Mouse (Mus musculus) adrenal gland, postnatal 4 days (tissue): ENCODE data around the gene Plac8. TPM values are rescaled to one million over a fixed set of nuclear protein-coding genes. Genes with fewer than 3 reads are reported as not detected.

Experiments
- DNase-seq, 2 experiments: peaks; one replicate each; pipeline ENCODE4 v3.0.0; 2021 to 2022; ENCODE audit warnings: low spot score in 2 of 2, mixed read lengths in 2 of 2
- total RNA-seq, 2 experiments: library from RNA; stranded (reverse); gene quantifications; 2 replicates each; pipeline ENCODE4 v1.2.3; 2021

Plac8 gene
- total RNA-seq, 2 experiments from 2014 or later: 16.7 to 21.5 TPM

DNA sequence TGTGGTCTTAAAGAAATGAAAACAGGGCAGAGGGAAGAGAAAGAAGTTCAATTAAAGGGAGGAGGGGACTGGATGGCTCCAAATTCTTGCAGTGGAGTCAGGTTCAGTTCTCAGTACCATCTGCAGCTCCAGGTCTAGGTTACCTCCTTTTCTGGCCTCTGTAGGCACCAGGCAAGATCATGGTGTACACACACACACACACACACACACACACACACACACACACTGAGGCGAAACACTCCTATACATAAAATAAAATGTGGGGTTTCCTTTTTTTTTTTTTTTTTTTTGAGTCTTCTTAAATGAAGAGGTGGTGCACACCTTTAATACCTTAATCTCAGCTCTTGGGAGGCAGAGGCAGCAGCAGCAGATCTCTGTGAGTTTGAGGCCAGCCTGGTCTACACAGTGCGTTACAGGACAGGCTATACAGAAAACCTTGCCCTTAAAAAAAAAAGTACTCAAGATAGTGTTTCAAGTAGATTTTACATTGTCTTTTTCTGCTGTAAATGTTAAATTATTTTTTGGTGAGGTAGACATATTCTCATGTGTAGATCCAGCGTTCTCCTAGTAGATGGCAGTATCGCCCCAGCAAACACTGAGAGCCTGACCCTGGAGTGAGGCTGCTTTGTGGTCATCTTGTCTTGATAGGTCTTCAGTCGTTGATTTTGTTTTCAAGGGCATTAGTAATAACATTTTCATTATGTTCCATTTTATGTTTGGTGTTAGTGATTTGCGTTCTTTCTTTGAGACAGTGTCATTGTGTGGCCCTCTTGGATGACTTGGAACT is 25.6 kb downstream of the Plac8 start:
- no peak for DNase-seq

DNA sequence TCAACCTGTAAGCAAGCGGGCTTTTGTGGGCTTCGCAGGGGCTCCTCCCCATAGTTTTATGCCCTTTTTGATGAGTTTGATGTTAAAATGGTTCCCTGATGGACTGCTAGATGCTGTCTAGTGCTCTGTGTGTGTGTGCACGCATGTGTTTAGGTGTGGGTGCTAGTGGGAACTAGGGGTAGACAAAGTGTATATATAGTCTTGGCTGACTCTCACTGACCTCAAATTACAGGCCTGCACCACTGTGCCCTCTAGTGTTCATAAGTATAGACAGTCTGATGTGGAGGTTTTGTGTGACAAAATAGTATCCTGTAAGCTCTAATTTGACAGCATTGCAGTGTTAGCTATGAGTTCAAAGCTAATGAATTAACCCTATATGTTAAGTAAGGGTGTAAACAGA is 35.4 kb downstream of the Plac8 start:
- no peak for DNase-seq

GRCm38 (mm10) chr5:100535826-100536225 is 36.2 kb downstream of the Plac8 start:
- DNase-seq: no peak

DNA sequence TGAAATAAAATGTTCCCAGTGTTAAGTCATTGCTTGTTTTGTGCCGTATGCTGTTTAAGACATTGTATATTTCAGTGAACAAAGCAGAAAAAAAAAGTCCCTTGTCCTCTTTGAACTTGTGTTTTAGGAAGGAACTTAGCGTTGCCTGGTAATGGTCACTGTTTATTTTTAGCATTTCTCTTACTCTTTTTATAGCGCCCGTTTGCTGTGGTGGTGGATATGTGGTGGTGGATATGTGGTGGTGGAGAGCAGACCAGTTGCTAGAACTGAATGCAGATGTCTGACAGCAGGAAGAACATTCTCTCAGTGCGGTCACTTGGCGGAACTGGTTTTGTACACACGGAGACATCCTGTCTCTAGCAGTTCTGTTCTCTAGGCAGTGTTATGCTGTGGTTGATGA is 45.9 kb downstream of the Plac8 start:
- no peak for DNase-seq

DNA sequence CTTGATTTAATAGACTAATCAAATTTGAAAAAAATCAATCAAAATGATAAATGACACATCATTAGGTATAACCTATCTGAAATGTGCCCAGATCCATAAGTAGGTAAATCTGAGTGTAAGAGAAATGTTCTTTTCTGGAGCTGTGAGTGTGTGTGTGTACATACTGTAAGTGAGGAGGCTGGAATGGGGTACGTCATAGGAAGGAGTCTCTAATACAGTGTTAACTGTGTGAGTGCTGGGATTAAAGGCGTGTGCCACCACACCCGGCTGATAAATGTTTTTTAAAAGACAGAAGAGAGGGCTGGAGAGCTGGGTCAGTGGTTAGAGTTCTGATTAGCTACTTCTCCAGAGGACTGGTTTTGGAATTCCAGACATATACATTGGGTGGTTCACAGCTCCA is 46.4 kb downstream of the Plac8 start:
- DNase-seq: no peak

DNA sequence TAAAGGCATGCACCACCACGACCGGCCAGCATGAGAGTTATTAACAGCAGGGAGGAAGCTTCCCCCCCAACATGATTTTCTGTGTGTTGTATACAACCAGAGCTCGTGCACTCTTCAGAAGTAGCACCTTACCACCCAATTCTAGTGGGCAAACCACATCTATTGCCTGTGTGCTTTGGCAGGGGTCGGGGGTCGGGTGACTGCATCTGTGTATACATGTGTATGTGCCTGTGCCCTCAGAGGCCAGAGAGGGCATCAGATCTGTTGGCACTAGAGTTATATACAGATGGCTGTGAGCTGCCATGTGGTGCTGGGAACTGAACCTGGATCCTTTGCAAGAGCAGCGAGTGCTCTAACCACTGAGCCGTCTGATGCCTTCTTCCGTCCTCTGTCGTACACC is 47.1 kb downstream of the Plac8 start:
- no peak for DNase-seq

- DNase-seq: no peak
Observed at GRCm38 (mm10) chr5:100523331-100523730, 48.7 kb downstream of the Plac8 start.

GRCm38 (mm10) chr5:100520223-100520622 is 51.8 kb downstream of the Plac8 start:
- DNase-seq: no peak

DNA sequence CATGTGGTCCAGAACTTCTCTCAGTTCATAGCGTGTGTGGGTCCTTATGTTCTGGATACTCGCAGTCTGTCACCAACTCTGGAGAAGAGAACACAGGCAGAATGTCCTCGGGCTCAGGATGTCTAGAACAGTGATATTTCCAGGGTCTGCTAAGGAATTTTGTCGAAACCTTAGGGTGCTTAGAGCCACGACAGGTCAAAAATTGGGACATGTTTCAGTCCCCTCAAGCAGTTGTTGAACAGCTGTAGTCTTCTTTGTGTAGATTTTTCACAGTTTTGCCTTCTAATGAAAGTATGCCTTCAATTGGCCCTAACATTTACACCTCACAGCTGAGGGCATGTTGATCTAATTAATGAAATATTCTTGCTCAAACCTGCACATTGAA is 53.0 kb downstream of the Plac8 start:
- DNase-seq: no peak

GRCm38 (mm10) chr5:100518049-100519026 is 53.7 kb downstream of the Plac8 start, which contains the start of gene Cops4:
TSS of gene Cops4 (plus strand) at chr5:100518309.
- peak; percentile 78 to 95 for DNase-seq

DNA sequence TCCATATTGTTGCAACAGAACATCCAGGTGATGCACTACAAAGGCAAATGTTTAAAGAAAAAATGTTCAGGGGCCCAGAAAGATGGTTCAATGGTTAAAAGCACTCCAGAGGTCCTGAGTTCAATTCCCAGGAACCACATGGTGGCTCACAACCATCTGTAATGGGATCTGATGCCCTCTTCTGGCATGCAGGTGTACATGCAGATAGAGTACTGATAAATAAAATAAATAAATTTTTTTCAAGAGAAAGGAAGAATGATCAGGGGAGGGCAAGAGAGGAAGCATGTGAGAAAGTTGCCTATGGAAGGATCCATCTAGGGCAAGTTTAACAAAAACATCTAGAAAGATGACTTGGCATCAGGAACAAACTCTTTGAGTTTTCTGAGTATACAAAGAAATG is 59.5 kb downstream of the Plac8 start:
- no peak for DNase-seq

GRCm38 (mm10) chr5:100509247-100509646 is 62.8 kb downstream of the Plac8 start:
- DNase-seq: no peak

Other genes starting within 250 kb of the Plac8 start
- 100 to 1,000 TPM; 155 to 171 TPM for gene Sec31a, start 156.0 kb downstream of the Plac8 start, total RNA-seq
- gene Lin54, start 71.6 kb downstream of the Plac8 start, total RNA-seq: 10 to 100 TPM; 15.7 to 19.2 TPM
- 10 to 100 TPM; 78.6 to 80.2 TPM for gene Cops4, start 53.9 kb downstream of the Plac8 start, total RNA-seq
- gene Coq2, start 102.9 kb upstream of the Plac8 start, total RNA-seq: 10 to 100 TPM; 56.4 to 57.1 TPM
- gene Hpse, start 147.5 kb upstream of the Plac8 start, total RNA-seq: 1 to 10 TPM; 2.0 to 2.3 TPM
- 10 to 100 TPM; 16.0 to 16.1 TPM for gene Helq, start 226.4 kb upstream of the Plac8 start, total RNA-seq
- 100 to 1,000 TPM; 116 to 122 TPM for gene Mrps18c, start 226.4 kb upstream of the Plac8 start, total RNA-seq
- gene Abraxas1, start 248.7 kb upstream of the Plac8 start, total RNA-seq: 10 to 100 TPM; 23.4 to 24.7 TPM